Mouse (Mus musculus) testis, adult 2 months (tissue): ENCODE measurements at regions not wholly inside any gene's neighbourhood (a gene's known extent, or its start where the extent isn't known, plus 50 kb on each side); places are given as distances from the start of the nearest gene placed in this dataset.

Experiments
- H3K27ac ChIP-seq: fragments of 200-500 bp; 2 replicates; pipeline ENCODE4 v1.5.1; 2012; ENCODE audit warnings: low read depth, low read length; ENCODE audit not compliant: control insufficient read depth, insufficient read depth
- H3K27me3 ChIP-seq: fragments of 200-500 bp; 2 replicates; pipeline ENCODE4 v1.6.1; 2012; ENCODE audit warnings: mild to moderate bottlenecking, low read length, moderate library complexity; ENCODE audit not compliant: control insufficient read depth, insufficient read depth
- H3K36me3 ChIP-seq: fragments of 200-500 bp; 2 replicates; pipeline ENCODE4 v1.6.1; 2012; ENCODE audit warnings: mild to moderate bottlenecking, low read length; ENCODE audit not compliant: control insufficient read depth, insufficient read depth
- H3K4me1 ChIP-seq: fragments of 200-500 bp; 2 replicates; pipeline ENCODE4 v1.6.1; 2012; ENCODE audit warnings: low read length; ENCODE audit not compliant: control insufficient read depth, insufficient read depth
- H3K4me3 ChIP-seq: fragments of 200-500 bp; 2 replicates; pipeline ENCODE4 v1.5.1; 2012; ENCODE audit warnings: low read depth, mild to moderate bottlenecking, low read length, moderate library complexity, mixed read lengths; ENCODE audit not compliant: control insufficient read depth
- CTCF ChIP-seq: fragments of 200-500 bp; IDR thresholded peaks from 2 replicates; pipeline ENCODE4 v1.5.1; 2012; ENCODE audit warnings: low read depth, mild to moderate bottlenecking, inconsistent platforms, low read length, moderate library complexity; ENCODE audit not compliant: control insufficient read depth, insufficient read depth, insufficient replicate concordance
- POLR2A ChIP-seq: fragments of 200-500 bp; IDR thresholded peaks from 2 replicates; pipeline ENCODE4 v1.6.1; 2012; ENCODE audit warnings: low read depth, mild to moderate bottlenecking, inconsistent platforms, low read length, moderate library complexity; ENCODE audit not compliant: control insufficient read depth

GRCm38 (mm10) chr13:44555979-44556378 is 173.3 kb upstream of the Jarid2 start:
- Histone ChIP-seq H3K4me1 (peaks cover 9% of the 10 kb centered on the region), H3K27ac (no peak overlapping the region), H3K27me3 (no peaks in the 10 kb centered on the region), H3K4me3 (no peak overlapping the region), H3K36me3 (no peaks in the 10 kb centered on the region)
- TF ChIP-seq CTCF, result no peak
- no peak for TF ChIP-seq POLR2A

- peak overlapping the region; percentile 80 for H3K4me3 ChIP-seq
- H3K27ac ChIP-seq, result peak overlapping the region; percentile 37
- H3K4me1 ChIP-seq, result peaks cover 9% of the 10 kb centered on the region
- TF ChIP-seq CTCF, result no peak
- no peak for TF ChIP-seq POLR2A
- no peaks in the 10 kb centered on the region for H3K36me3 ChIP-seq
- no peaks in the 10 kb centered on the region for H3K27me3 ChIP-seq
Observed at GRCm38 (mm10) chr13:44558051-44558450, 171.2 kb upstream of the Jarid2 start.

- peak overlapping the region; percentile 80 for H3K4me3 ChIP-seq
- no peaks in the 10 kb centered on the region for H3K27me3 ChIP-seq
- peaks cover 9% of the 10 kb centered on the region for H3K4me1 ChIP-seq
- H3K36me3 ChIP-seq, result no peaks in the 10 kb centered on the region
- no peak for TF ChIP-seq POLR2A
- H3K27ac ChIP-seq, result peak overlapping the region; percentile 37
Observed at GRCm38 (mm10) chr13:44558491-44559177, 170.6 kb upstream of the Jarid2 start.

GRCm38 (mm10) chr13:44559178-44559565 is 170.1 kb upstream of the Jarid2 start:
- Histone ChIP-seq H3K36me3 (no peaks in the 10 kb centered on the region), H3K4me3 (no peak overlapping the region), H3K4me1 (peaks cover 9% of the 10 kb centered on the region), H3K27me3 (no peaks in the 10 kb centered on the region), H3K27ac (no peak overlapping the region)
- TF ChIP-seq POLR2A, result no peak
- no peak for TF ChIP-seq CTCF

GRCm38 (mm10) chr13:44559706-44560105 is 169.6 kb upstream of the Jarid2 start:
- no peak overlapping the region for H3K27ac ChIP-seq
- no peaks in the 10 kb centered on the region for H3K36me3 ChIP-seq
- H3K4me3 ChIP-seq, result no peak overlapping the region
- H3K4me1 ChIP-seq, result peaks cover 9% of the 10 kb centered on the region
- TF ChIP-seq POLR2A, result no peak
- no peak for TF ChIP-seq CTCF
- H3K27me3 ChIP-seq, result no peaks in the 10 kb centered on the region

- no peak overlapping the region for H3K27ac ChIP-seq
- H3K36me3 ChIP-seq, result no peaks in the 10 kb centered on the region
- no peaks in the 10 kb centered on the region; the same call in 1 of the 2 replicates for H3K4me1 ChIP-seq
- no peak overlapping the region for H3K4me3 ChIP-seq
- H3K27me3 ChIP-seq, result no peaks in the 10 kb centered on the region
- no peak for TF ChIP-seq POLR2A
- TF ChIP-seq CTCF, result no peak
Observed at GRCm38 (mm10) chr13:44564705-44565104, 164.6 kb upstream of the Jarid2 start.

GRCm38 (mm10) chr13:44567696-44568095 is 161.6 kb upstream of the Jarid2 start:
- Histone ChIP-seq H3K36me3 (no peaks in the 10 kb centered on the region), H3K4me3 (no peak overlapping the region), H3K4me1 (no peaks in the 10 kb centered on the region; the same call in 1 of the 2 replicates), H3K27me3 (no peaks in the 10 kb centered on the region), H3K27ac (no peak overlapping the region)
- TF ChIP-seq POLR2A (no peak), CTCF (no peak)
